Mouse (Mus musculus) midbrain, embryonic 10.5 days (tissue): ENCODE data around the gene Tead1. TPM values are rescaled to one million over a fixed set of nuclear protein-coding genes. Genes with fewer than 3 reads are reported as not detected.

Experiments used
- DNase-seq: peaks from one replicate; pipeline ENCODE4 v3.0.0-alpha.2; 2017; ENCODE audit warnings: low spot score
- H3K27ac ChIP-seq: fragments of 300-500 bp; sonication (generic); replicated peaks from 2 replicates; pipeline ENCODE4 v1.5.1; 2016; ENCODE audit warnings: mild to moderate bottlenecking
- H3K27me3 ChIP-seq: fragments of 300-500 bp; sonication (generic); 2 replicates; pipeline ENCODE4 v1.6.1; 2016; ENCODE audit warnings: low read depth, mild to moderate bottlenecking; ENCODE audit not compliant: poor library complexity, severe bottlenecking
- H3K36me3 ChIP-seq: fragments of 300-500 bp; sonication (generic); 2 replicates; pipeline ENCODE4 v1.6.1; 2016; ENCODE audit warnings: mild to moderate bottlenecking, moderate library complexity
- H3K4me1 ChIP-seq: fragments of 300-500 bp; sonication (generic); 2 replicates; pipeline ENCODE4 v1.6.1; 2016
- H3K4me3 ChIP-seq: fragments of 300-500 bp; sonication (generic); 2 replicates; pipeline ENCODE4 v1.5.1; 2016; ENCODE audit warnings: mild to moderate bottlenecking, moderate library complexity
- H3K9me3 ChIP-seq: fragments of 300-500 bp; sonication (generic); replicated peaks from 2 replicates; pipeline ENCODE4 v1.6.1; 2016; ENCODE audit warnings: mild to moderate bottlenecking
- WGBS: fragments of 180-500 bp; shearing (Covaris S2); methylation state at CpG from one replicate; pipeline ENCODE4 v1.1.7; 2016; 5-methylcytosine and 5-hydroxymethylcytosine counted together
- polyA plus RNA-seq: library from polyadenylated mRNA; unstranded; fragments of >200 nt; fragmentation: Nextera tagmentation; extraction: Ambion mirVana; gene quantifications from 2 replicates; pipeline ENCODE4 v1.2.1, GENCODE M21; 2016

Tead1 gene
- polyA plus RNA-seq, 1 experiment from 2014 or later = 17.1 TPM

DNA sequence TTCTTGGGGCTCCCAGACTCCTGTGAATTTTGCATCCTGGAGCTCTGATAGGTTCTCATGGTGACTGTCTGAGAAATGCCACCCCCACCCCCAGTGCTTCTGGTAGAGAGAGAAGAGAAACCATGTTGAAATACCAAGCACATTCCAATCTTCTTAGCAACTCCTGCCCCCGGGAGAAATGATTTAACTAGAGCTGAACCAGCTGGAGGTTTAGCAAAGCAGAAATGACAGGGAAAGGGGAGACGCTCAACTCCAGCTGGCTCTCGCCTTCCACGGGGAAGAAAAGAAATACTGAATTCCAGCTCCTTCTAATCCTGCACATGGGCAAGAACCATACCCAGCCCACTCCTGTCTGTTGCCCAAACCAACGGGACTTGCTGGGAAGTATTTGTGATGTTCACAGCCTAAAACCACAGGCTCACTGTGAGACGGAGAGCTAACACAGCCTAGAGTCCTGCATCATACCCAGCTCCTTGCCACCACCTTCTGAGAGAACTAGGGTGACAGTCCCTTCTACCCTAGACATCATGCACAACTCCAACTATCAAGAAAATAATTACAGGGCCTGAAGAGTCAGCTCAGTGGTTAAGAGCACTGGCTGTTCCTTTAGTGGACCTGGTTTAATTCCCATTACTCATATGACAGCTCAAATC, 15.7 kb upstream of the Tead1 start:
- no peaks in the 10 kb centered on the region for H3K27me3 ChIP-seq
- H3K4me3 ChIP-seq = no peak overlapping the region
- peak; percentile 33 for DNase-seq
- no peaks in the 10 kb centered on the region for H3K9me3 ChIP-seq
- H3K27ac ChIP-seq = peak overlapping the region; percentile 61
- H3K36me3 ChIP-seq = no peaks in the 10 kb centered on the region
- 31% methylated on average over 6 of the region's 6 CpGs for WGBS
- peaks cover 28% of the 10 kb centered on the region for H3K4me1 ChIP-seq

DNA sequence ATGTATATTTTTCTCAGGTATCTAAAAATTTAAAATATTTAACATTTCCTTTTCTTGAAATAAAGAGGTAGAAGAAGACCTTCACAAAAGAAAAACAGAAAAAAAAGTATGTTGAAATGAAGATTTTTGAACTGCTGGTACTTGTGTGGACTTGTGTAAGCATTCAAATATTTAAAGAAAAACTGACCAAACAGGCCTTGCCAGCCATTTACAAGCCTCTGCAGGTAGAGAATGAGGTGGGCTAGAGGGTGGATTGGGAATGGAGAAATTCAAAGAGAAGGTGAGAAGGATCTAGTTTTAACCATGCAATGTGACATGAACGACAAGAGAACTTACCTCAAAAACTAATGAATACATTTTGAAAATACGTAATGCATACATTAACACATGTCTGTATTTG, 9.1 kb upstream of the Tead1 start:
- 85% methylated on average over 2 of the region's 2 CpGs for WGBS
- H3K4me3 ChIP-seq = no peak overlapping the region
- DNase-seq = no peak

DNA sequence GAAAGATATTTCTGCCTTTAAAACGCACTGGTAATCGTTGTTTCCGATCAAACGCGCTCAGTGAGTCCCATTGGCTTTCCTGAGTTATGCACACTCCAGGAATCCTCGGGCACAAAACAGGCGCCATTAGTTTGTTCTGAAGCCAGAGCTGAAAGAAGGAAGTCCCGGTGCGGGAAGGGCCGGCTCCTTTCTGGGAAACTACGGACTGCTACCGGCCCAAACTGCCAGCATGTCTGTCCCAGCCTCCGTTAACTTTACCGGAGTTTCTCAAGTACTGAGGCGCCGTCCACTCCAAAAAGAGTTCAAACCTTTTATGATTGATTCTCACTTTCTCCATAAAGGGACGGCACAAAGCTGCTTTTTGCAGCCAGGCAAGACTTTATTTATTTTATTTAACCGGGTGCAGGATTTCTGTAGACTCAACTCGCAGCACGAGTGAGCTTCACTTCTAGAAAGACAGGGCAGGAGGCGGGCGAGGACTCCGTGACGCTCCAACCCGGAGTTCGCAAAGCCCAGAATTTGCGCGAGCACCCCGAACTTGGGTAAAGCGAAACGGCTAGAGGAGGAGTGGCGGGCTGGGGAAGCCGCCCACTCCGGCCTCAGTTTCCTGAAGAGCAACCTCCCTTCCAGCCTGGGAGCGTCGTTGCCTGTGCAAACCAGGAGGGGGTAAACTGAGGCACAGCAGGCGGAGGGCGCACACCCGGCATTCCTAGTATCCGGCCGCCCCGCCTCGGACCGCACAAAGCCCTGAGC, 524 bp upstream of the Tead1 start:
- H3K9me3 ChIP-seq = no peaks in the 10 kb centered on the region
- peak; percentile 71 for DNase-seq
- H3K27me3 ChIP-seq = peaks cover 19% of the 10 kb centered on the region
- H3K4me1 ChIP-seq = peaks cover 47% of the 10 kb centered on the region
- H3K27ac ChIP-seq = peak overlapping the region; percentile 98
- WGBS = under 1% methylated on average over 44 of the region's 44 CpGs
- peak overlapping the region; percentile 94 for H3K4me3 ChIP-seq
- no peaks in the 10 kb centered on the region for H3K36me3 ChIP-seq

More for the DNA sequence above, 9.1 kb upstream of the Tead1 start:
- no peaks in the 10 kb centered on the region for H3K4me1 ChIP-seq
- no peaks in the 10 kb centered on the region for H3K27me3 ChIP-seq
- H3K9me3 ChIP-seq = no peaks in the 10 kb centered on the region
- no peaks in the 10 kb centered on the region for H3K36me3 ChIP-seq
- H3K27ac ChIP-seq = no peak overlapping the region

DNA sequence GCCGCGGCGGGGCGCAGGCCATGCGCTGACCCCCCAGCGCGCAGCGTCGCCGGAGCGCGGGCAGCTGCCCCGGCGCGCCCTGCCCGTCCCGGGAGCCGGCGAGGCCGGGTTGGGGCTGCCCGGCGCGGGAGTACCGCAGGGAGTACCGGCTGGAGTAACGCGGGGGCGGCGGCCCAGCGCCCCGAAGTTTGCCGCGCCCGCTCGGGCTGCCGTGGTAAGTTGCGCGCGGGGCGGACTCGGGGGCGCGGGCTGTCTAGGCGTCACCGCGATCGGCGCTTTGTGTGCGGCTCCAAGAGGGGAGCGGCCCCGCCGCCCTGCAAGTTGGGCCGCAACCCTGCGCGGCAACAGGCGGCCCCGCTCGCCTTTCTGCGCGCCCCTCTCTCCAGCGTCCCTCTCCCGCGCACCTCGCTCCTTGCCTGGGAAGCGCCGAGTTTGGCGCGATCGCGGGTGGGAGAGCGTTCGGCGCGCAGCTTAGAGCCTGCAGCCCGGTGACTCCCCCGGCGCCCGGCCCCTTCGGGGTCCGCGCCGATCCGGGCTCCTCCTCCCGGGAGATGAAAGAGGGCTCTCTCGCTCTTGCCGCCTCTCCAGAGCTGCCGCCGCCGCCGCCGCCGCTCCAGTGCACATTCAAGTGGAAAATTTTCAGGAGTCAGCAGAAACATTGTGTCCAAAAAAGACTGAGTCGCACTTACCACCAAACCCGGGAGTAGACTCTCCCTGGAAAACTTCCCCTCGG, 561 bp downstream of the Tead1 start:
- peaks cover 58% of the 10 kb centered on the region for H3K4me1 ChIP-seq

DNA sequence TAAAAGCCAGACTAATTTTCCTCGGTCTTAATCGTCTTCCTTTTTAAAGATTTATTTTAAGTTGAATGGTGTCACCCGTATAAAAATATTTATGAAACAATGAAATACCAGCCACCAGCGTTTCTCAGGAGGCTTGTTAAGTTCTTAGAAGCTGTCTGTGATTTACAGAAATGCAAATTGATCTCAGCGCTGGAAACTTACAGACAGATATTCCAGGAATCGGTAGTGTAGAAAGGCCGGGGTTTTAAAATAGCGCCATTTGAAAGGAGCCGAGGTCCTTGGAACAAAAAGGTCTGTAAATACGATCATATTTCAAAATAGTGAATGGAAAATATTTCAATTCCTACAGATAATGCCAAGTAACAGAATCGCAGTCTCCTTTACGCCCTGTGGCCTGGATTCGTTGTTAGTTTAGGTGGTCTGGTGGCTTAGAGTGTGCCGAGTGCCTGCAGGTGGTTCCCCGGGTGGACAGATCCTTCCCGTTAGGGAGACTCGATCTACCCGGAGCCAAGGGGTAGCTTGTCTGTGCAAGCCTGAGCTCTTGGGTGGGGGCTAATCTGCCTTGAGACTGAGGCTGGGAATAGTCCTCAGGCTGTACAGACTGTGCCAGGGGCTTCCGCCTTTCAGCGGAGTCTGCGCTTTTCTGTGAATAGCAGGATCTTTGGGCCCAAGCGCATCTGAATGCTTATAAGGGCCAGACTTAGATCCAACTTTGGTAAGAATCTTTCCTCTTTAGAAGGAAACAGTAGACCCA, 1.6 kb downstream of the Tead1 start:
- no peaks in the 10 kb centered on the region for H3K9me3 ChIP-seq
- DNase-seq = peak; percentile 67
- H3K27me3 ChIP-seq = peaks cover 19% of the 10 kb centered on the region
- peaks cover 68% of the 10 kb centered on the region for H3K4me1 ChIP-seq
- H3K4me3 ChIP-seq = peak overlapping the region; percentile 94
- H3K36me3 ChIP-seq = no peaks in the 10 kb centered on the region
- peak overlapping the region; percentile 98 for H3K27ac ChIP-seq
- WGBS = under 1% methylated on average over 22 of the region's 22 CpGs

More for the DNA sequence above, 561 bp downstream of the Tead1 start:
- peak overlapping the region; percentile 98 for H3K27ac ChIP-seq
- no peaks in the 10 kb centered on the region for H3K36me3 ChIP-seq
- peaks cover 19% of the 10 kb centered on the region for H3K27me3 ChIP-seq
- no peaks in the 10 kb centered on the region for H3K9me3 ChIP-seq
- H3K4me3 ChIP-seq = peak overlapping the region; percentile 94
- DNase-seq = peak; percentile 86
- under 1% methylated on average over 95 of the region's 95 CpGs for WGBS

DNA sequence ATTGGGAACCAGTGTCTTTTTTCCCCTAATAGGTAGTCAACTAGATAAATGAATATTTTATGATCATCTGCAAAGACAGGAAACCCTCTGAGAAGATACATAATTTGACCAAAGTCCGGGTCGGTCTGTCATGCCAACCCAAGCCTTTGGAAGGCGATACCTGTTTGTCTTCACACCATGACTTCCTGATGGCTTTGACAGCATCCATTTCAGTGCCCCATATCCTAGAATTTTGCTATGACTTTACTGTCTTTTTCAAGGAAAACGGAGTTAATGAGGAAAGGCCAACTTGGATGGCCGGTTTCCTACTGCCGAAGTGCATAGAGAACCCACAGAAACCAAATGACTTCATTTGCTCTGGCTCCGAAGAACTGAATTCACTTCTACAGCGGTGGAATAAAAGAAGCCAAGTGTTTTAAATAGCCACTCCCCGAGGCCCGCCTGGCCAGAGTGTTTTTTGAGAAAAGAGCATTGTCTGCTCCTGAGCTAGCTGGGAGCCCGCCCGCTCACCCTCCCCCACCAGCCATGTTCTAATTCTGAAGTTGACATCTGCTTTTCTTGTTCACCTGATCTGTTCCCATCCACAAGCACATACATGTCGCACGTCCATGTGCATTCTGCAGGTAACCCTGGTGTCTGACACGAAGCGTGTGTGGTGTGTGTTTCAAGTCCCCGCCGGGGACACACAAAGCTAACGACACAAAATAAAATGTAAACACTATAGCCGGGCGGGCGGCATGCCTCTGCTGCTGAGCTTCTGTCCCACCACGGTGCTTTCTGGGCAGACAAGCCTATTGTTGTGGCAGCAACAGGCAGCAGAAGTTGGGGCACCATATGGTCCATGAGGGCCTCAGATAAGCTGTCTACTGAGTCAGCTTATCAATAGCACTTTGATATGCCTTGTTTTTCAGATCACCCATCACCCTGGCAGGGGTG, 5.8 kb downstream of the Tead1 start:
- DNase-seq = peak; percentile 74
- WGBS = 5% methylated on average over 23 of the region's 23 CpGs

DNA sequence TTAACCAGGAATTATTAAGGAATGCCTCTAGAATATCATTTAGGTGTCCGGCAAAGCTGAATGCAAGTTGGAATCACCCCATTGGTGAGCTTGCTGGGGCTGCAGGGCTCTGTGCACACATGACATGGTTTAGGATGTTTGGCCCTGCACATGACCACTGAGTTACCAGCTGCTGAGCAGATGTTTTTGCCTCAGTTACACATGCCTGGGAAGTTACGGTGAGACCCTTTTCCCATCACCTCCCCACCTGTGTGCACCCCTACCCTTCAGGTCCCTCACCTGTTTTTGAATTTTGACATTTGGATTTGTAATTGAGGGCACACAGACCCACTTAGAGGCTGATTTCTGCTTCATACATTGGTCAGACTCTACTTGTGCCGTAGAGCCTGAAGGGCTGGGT, 6.9 kb downstream of the Tead1 start:
- 47% methylated on average over 3 of the region's 3 CpGs for WGBS
- no peak for DNase-seq
- H3K4me1 ChIP-seq = peaks cover 100% of the 10 kb centered on the region
- peak overlapping the region; percentile 46; the same call in 1 of the 2 replicates for H3K4me3 ChIP-seq
- no peaks in the 10 kb centered on the region for H3K36me3 ChIP-seq
- no peaks in the 10 kb centered on the region for H3K9me3 ChIP-seq
- peak overlapping the region; percentile 81 for H3K27ac ChIP-seq
- no peaks in the 10 kb centered on the region for H3K27me3 ChIP-seq

More for the DNA sequence above, 5.8 kb downstream of the Tead1 start:
- Histone ChIP-seq H3K4me1 (peaks cover 93% of the 10 kb centered on the region), H3K27ac (peak overlapping the region; percentile 81), H3K27me3 (no peaks in the 10 kb centered on the region), H3K4me3 (peak overlapping the region; percentile 46), H3K36me3 (no peaks in the 10 kb centered on the region), H3K9me3 (no peaks in the 10 kb centered on the region)

DNA sequence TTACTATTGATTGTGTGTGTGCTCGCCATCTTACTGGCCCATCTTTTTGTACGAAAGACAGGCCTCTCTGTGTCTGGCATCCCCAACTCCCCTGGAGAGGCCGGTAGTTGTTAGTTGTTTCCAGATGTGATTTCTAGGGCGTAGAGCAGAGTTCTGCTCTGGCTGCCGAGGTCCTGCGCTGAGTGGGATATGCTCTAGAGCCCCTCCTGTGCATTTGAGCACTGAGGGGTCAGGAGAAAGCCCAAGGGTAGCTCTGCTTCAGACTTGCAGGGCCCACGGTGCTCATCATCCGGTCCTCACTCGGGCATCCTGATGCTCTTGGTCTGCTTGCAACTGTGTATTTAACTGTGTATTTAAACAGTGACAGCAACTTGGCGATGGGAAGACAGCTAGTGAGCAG, 7.5 kb downstream of the Tead1 start:
- Histone ChIP-seq H3K9me3 (no peaks in the 10 kb centered on the region), H3K27me3 (no peaks in the 10 kb centered on the region), H3K4me1 (peaks cover 100% of the 10 kb centered on the region), H3K27ac (peak overlapping the region; percentile 81), H3K4me3 (peak overlapping the region; percentile 46), H3K36me3 (no peaks in the 10 kb centered on the region)
- no peak for DNase-seq
- WGBS = 34% methylated on average over 10 of the region's 10 CpGs

DNA sequence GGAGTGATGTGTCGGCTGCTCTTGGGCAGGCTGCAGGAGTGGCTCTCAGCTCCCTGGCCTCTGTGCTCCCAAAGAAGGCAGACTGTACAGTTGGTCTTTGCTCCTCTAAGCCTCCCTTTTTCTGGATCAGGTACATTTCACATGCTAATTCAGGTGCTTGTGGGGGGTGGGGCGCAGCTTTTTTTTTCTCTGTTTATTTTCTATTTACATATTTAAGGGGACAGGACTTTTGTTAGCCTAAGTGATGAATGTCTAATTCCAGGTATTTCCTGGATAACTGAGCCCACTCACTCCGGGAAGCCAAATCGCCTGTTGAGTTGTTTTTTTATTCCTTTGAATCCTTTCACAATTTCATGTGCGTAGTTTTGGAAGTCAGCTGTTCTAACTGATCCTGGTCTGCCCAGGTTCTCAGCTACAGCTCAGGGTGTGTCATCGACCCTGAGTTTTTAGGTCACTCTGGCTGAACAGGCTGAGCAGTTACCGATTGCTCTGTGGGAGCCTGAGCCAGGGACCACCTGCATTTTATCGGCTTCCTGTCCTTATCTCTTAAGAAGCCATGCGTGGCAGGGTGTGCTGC, 9.4 kb downstream of the Tead1 start:
- no peaks in the 10 kb centered on the region for H3K36me3 ChIP-seq
- no peak for DNase-seq
- no peak overlapping the region for H3K4me3 ChIP-seq
- 31% methylated on average over 9 of the region's 9 CpGs for WGBS
- H3K4me1 ChIP-seq = peaks cover 100% of the 10 kb centered on the region
- no peaks in the 10 kb centered on the region for H3K27me3 ChIP-seq
- H3K9me3 ChIP-seq = no peaks in the 10 kb centered on the region
- no peak overlapping the region for H3K27ac ChIP-seq

DNA sequence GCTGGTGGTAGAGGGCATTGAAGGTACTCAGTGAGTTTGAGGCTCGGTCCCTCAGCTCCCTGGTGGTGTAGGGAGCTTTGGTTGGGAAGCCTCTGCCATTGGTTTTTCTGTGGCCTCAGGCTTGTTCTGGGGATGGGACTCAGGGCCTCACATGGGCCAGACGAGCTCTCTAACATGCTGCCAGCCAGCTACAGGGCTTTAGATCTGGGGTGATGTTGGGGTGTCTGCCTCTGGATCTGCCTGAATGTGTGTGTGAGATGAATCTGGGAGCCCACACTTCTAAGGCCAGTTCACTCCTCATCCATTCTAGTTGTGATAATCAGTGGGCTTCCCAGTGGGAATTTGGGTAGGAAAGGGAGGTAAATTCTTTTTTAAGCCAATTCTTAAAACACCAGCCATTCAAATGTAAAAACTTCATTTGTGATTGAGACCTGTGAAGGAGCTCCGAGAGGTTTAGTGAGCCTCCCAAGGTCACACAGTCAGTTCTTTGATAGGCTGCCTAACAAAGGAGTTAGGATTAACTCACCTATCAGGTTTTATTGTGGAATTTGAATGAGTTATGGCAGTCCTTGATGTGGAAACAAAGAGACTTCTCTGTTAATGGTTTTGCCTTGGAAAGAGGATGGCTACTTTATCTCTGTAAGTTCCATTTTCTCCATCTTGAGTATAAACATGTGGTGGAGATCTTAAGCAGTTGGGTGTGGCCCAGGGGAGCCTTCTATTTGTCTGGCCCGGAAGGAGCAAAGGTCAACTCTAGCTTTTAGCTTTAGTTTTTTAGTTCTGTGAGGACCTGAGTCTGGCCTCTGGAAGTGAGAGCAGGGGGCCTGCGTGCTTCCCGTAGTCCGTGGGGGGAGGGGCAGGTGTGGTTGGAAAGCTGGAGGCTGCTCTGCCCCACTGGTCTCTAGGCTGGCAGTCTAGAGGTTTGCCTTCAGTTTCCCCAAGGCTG, 12.0 kb downstream of the Tead1 start:
- no peak overlapping the region for H3K4me3 ChIP-seq
- H3K4me1 ChIP-seq = peaks cover 100% of the 10 kb centered on the region
- DNase-seq = no peak
- no peaks in the 10 kb centered on the region for H3K9me3 ChIP-seq
- no peaks in the 10 kb centered on the region for H3K36me3 ChIP-seq
- WGBS = 13% methylated on average over 7 of the region's 7 CpGs
- no peaks in the 10 kb centered on the region for H3K27me3 ChIP-seq
- H3K27ac ChIP-seq = no peak overlapping the region
